Mouse (Mus musculus) lung, embryonic 14.5 days (tissue): ENCODE data around the gene Ccdc39. TPM values are rescaled to one million over a fixed set of nuclear protein-coding genes. Genes with fewer than 3 reads are reported as not detected.

ENCODE experiments used
- ATAC-seq: fragments of 200-750 bp; cut with Nextera tagmentation; 2 replicates; pipeline ENCODE4 v1.8.0; 2017; ENCODE audit warnings: mild to moderate bottlenecking, moderate TSS enrichment, moderate library complexity; ENCODE audit not compliant: insufficient read depth
- DNase-seq: peaks from one replicate; pipeline ENCODE4 v3.0.0-alpha.2; 2015
- H3K27ac ChIP-seq: fragments of 300-500 bp; sonication (generic); 2 replicates; pipeline ENCODE4 v1.5.1; 2014; ENCODE audit warnings: low read depth, mild to moderate bottlenecking, moderate library complexity
- H3K27me3 ChIP-seq: fragments of 300-500 bp; sonication (generic); 2 replicates; pipeline ENCODE4 v1.6.1; 2014; ENCODE audit warnings: low read length, control low read depth; ENCODE audit not compliant: insufficient read depth
- H3K36me3 ChIP-seq: fragments of 300-500 bp; sonication (generic); 2 replicates; pipeline ENCODE4 v1.6.1; 2014; ENCODE audit warnings: control low read depth; ENCODE audit not compliant: insufficient read depth
- H3K4me1 ChIP-seq: fragments of 300-500 bp; sonication (generic); 2 replicates; pipeline ENCODE4 v1.6.1; 2014; ENCODE audit warnings: antibody characterized with exemption, control low read depth; ENCODE audit not compliant: insufficient read depth
- H3K4me2 ChIP-seq: fragments of 300-500 bp; sonication (generic); 2 replicates; pipeline ENCODE4 v1.6.1; 2014; ENCODE audit warnings: mild to moderate bottlenecking
- H3K4me3 ChIP-seq: fragments of 300-500 bp; sonication (generic); 2 replicates; pipeline ENCODE4 v1.5.1; 2014; ENCODE audit warnings: low read depth, low read length
- H3K9ac ChIP-seq: fragments of 300-500 bp; sonication (generic); 2 replicates; pipeline ENCODE4 v1.6.1; 2014
- H3K9me3 ChIP-seq: fragments of 300-500 bp; sonication (generic); 2 replicates; pipeline ENCODE4 v1.6.1; 2016; ENCODE audit warnings: low read depth, low read length, control low read depth
- CTCF ChIP-seq: IDR thresholded peaks from 2 replicates; pipeline ENCODE4 v1.5.1; 2016; ENCODE audit warnings: antibody characterized with exemption, low read depth
- WGBS: fragments of 180-500 bp; shearing (Covaris S2); extraction: QIAGEN DNeasy Blood & Tissue Kit; methylation state at CpG from one replicate; pipeline ENCODE4 v1.1.7; 2014; 5-methylcytosine and 5-hydroxymethylcytosine counted together
- polyA plus RNA-seq: library from polyadenylated mRNA; unstranded; fragments of >200 nt; fragmentation: Nextera tagmentation; extraction: Ambion mirVana; gene quantifications from 2 replicates; pipeline ENCODE4 v1.2.1, GENCODE M21; 2014

Ccdc39 gene
- 4.9 and 5.6 TPM in 2 replicates for polyA plus RNA-seq

DNA sequence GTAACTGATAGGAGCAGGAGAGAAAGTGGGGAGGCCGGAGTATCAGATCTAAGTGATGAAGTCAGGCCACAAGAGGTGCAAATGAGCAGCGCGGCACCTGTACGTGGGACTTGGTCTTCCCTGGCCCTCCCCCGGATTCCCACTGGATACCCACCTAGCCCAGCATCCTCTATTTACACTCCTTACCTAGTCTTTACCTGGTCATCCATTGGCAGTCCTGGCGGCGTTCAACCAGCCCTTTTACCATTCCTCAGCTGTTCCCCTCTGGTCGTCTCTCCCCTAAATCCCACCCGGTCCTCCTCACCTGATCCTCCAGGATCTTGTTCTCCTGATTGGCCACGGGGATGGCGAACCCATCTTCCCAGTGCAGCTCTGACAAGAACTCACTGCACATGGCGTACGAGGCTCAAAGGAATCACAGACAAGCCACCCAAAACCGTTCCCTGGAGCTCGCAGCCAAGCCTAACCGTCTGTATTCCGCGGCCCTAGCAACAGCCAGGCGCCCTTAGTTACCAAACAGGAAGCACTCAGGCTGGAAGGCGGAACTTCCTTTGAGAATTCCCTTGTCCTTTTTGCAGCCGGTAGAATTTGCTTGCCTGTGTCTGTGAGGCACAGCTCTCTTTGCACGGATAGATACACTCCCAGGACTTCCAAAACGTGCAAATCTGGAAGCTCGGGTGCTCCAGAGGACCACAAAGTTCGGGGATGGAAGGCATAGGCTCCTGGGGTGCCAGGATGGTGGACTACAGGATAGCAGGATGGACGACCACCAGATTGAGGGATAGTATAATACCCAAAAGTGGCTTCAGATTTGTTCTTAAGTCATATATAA, at the start of gene Ccdc39:
Ccdc39 (minus strand) TSS at position 510 of the 832 bp plus-strand sequence.
- ATAC-seq (peak; percentile 95), DNase-seq (peak; percentile 88)
- WGBS, result 5% methylated on average over 26 of the region's 26 CpGs
- H3K27me3 ChIP-seq, result no peaks in the 10 kb centered on the region
- no peaks in the 10 kb centered on the region for H3K9me3 ChIP-seq
- peak within 1 kb of the TSS; percentile 49 for H3K4me3 ChIP-seq
- H3K36me3 ChIP-seq, result no peaks in the 10 kb centered on the region
- H3K27ac ChIP-seq, result no peak within 1 kb of the TSS
- H3K4me1 ChIP-seq, result no peaks in the 10 kb centered on the region
- TF ChIP-seq CTCF, result peak; percentile 11; the same call in 1 of the 2 replicates
- peak within 1 kb of the TSS; percentile 65 for H3K9ac ChIP-seq
- H3K4me2 ChIP-seq, result peak within 1 kb of the TSS; percentile 84

DNA sequence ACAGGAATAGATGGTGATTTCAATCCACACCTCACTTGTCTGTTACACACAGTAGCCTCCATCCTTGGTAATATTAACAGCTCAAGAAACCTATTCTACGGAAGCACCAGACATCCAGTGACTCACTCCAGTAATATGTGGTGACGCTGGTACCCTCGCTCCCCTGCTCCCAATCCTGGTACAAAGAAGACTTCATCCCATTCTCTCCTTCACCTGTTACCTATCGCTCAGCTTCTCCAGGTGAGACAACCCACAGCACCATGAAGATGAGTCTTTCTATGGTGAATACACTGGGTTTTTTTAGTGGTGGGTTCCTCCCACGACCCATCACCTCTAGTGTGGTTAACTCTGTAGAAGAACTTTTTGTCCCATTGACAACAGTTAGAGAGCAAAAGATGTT, 49.3 kb upstream of the Ccdc39 start:
- Histone ChIP-seq H3K9me3 (no peaks in the 10 kb centered on the region), H3K4me2 (no peak overlapping the region), H3K27me3 (no peaks in the 10 kb centered on the region), H3K36me3 (no peaks in the 10 kb centered on the region), H3K4me3 (no peak overlapping the region), H3K9ac (no peak overlapping the region), H3K4me1 (no peaks in the 10 kb centered on the region), H3K27ac (no peak overlapping the region)
- DNase-seq (no peak), ATAC-seq (no peak)
- 82% methylated on average over 5 of the region's 5 CpGs for WGBS
- no peak for TF ChIP-seq CTCF

DNA sequence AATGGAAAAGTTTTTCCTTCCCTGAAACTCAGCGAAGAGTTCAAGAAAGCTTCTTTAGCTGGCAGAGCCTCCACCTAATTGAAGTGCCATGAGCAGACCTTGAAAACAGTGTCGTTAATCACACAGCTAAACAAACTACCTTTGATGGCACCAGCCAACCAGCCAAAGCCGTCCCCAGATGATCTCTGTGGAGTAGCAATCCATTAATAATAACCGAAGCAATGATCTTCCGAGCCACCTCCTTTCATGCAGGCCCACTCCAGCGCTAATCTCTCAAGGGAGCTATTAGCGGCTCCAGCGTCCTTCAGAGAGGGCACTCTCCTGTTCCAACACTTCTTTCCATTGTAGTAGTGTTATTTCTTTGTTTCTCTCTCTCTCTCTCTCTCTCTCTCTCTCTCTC, 43.3 kb upstream of the Ccdc39 start:
- Histone ChIP-seq H3K36me3 (no peaks in the 10 kb centered on the region), H3K9ac (no peak overlapping the region)

DNA sequence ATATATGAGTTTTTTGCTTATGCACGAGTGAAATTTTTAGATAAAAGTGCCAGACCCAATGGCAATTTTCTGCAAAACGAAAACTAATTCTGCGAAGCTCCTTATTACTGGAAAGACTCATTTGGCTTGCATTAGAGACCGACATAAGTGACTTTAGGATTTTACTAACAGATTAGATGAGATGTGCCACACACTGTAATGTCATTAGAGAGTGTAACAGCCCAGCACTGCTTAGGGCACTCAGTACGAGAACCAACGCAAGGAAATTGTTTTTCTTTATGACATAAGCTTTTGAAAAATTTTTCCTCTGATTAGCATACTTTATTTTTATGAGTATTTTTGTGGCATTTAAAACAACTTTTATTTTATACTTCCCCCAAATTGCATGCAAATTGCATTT, 39.0 kb upstream of the Ccdc39 start:
- H3K36me3 ChIP-seq, result no peaks in the 10 kb centered on the region
- H3K4me1 ChIP-seq, result no peaks in the 10 kb centered on the region
- 82% methylated on average over 6 of the region's 6 CpGs for WGBS
- ATAC-seq, result no peak
- no peak overlapping the region for H3K4me2 ChIP-seq
- DNase-seq, result no peak
- no peak overlapping the region for H3K9ac ChIP-seq
- H3K27me3 ChIP-seq, result no peaks in the 10 kb centered on the region
- no peak overlapping the region for H3K27ac ChIP-seq
- no peak overlapping the region for H3K4me3 ChIP-seq
- no peak for TF ChIP-seq CTCF
- no peaks in the 10 kb centered on the region for H3K9me3 ChIP-seq

More for the DNA sequence above, 43.3 kb upstream of the Ccdc39 start:
- no peak for ATAC-seq
- DNase-seq, result no peak
- no peaks in the 10 kb centered on the region for H3K9me3 ChIP-seq
- H3K4me2 ChIP-seq, result no peak overlapping the region
- H3K27me3 ChIP-seq, result no peaks in the 10 kb centered on the region
- TF ChIP-seq CTCF, result no peak
- no peaks in the 10 kb centered on the region for H3K4me1 ChIP-seq
- no peak overlapping the region for H3K4me3 ChIP-seq
- no peak overlapping the region for H3K27ac ChIP-seq
- WGBS, result 24% methylated on average over 8 of the region's 8 CpGs

DNA sequence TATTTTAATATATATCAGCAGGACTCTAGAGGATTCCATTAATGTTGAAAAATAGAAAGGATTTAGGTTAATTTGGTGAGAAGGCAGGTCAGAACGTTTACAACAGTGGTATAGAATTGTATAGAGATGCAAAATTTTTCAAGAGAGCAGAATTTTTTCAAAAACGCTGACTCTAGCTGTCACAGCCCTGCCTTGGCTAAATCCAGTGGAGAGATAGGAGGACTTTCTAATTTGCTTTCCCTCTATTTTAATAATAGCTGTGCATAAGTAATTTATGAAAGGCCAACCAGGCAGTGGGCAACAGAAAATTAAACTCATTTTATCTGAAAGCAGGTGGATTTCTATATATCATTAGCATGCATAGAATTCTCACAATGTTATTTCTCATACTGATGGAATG, 38.6 kb upstream of the Ccdc39 start:
- ATAC-seq (no peak), DNase-seq (no peak)
- 71% methylated on average over 2 of the region's 2 CpGs for WGBS

DNA sequence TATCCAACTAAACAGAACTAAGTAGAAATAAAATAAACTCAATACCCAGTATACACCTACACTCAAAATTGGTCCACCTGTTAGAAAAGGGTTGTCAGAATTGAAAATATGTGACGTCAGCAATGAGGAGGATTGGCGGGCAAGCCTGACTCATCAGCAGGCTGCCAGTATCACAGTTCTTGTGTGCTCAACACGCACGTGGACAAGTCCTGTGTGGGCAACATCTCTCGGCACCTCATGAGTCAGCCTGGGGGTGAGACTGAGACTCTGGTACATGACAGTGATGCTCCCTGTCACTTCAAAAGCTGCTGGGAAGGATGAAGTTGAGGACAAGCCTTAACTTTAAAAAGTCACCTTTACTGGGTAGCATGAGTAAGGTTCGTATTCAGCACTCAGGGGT, 34.6 kb upstream of the Ccdc39 start:
- 84% methylated on average over 6 of the region's 6 CpGs for WGBS

More for the DNA sequence above, 38.6 kb upstream of the Ccdc39 start:
- Histone ChIP-seq H3K4me2 (no peak overlapping the region), H3K4me3 (no peak overlapping the region), H3K36me3 (no peaks in the 10 kb centered on the region), H3K9ac (no peak overlapping the region), H3K27me3 (no peaks in the 10 kb centered on the region), H3K9me3 (no peaks in the 10 kb centered on the region), H3K27ac (no peak overlapping the region), H3K4me1 (no peaks in the 10 kb centered on the region)
- no peak for TF ChIP-seq CTCF

DNA sequence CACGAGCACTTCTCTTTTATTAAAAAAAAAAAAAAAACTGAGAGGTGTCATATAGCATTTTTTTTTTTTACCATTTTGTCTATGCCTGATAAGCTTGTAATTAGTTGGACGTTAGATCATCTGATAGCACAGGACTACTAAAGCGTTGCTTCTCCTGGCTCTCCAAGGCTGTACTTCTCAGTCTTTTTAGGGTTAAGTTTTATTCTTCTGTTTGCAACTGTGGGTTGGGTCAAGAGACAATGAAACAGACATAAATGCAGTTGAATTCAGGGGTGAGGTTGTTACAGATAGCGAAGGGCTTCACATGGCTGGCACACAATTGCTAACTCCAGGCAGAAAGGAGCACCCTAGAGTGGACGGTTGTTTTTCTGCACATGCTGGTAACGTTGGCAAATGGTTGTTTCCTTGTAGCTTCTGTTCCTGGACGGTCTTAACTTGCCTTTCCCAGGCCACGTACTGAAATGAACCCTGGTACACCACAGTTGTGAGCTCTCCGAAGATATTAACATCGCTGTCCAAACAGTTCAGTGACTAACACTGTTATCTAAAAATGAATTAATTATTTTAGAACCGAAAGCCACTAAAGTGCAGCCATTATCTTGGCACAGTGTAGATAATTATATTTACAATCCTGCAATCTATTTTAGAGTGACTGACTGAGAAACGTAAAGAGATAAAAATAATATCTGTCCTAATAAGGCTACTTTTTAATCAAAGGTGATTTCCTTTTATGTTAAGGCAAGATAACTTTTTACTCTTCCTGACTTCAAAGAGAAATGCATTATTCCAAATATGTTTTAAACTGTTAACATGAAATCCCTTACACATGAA, 30.6 kb upstream of the Ccdc39 start:
- no peak for DNase-seq
- no peaks in the 10 kb centered on the region for H3K4me1 ChIP-seq
- no peaks in the 10 kb centered on the region for H3K36me3 ChIP-seq
- H3K9me3 ChIP-seq, result no peaks in the 10 kb centered on the region
- no peak overlapping the region for H3K4me2 ChIP-seq
- no peak for TF ChIP-seq CTCF
- WGBS, result 46% methylated on average over 12 of the region's 12 CpGs
- H3K4me3 ChIP-seq, result no peak overlapping the region
- ATAC-seq, result no peak
- H3K27me3 ChIP-seq, result no peaks in the 10 kb centered on the region
- no peak overlapping the region for H3K27ac ChIP-seq
- no peak overlapping the region for H3K9ac ChIP-seq

More for the DNA sequence above, 34.6 kb upstream of the Ccdc39 start:
- Histone ChIP-seq H3K4me3 (no peak overlapping the region), H3K4me1 (no peaks in the 10 kb centered on the region), H3K27me3 (no peaks in the 10 kb centered on the region), H3K9me3 (no peaks in the 10 kb centered on the region), H3K27ac (no peak overlapping the region), H3K36me3 (no peaks in the 10 kb centered on the region), H3K9ac (no peak overlapping the region), H3K4me2 (no peak overlapping the region)
- DNase-seq, result no peak
- no peak for TF ChIP-seq CTCF
- ATAC-seq, result no peak
